Mouse (Mus musculus): ENCODE data around the gene Ski.

DNA sequence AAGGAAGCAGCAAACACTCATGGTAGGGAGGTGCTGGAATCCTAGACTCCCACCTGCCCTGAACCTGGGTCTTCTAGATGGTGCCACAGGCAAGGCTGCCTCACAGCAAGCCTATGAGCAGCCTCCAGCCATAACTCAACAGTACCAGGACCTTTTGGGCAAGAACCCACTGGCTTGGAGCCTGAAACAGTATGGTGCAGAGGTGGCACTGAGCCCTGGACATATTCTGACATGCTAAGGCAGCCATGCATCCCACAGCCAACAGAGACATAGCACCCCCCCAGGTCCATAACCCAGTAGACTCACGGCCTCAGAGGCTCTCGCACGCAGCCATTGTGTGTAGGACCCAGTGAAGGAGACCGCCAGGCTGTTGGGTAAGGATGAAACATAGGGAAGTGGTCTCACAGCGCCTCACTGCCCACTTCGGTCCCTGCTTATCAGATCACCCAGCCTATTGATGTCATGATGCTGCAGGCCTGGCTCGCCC is 87.7 kb downstream of the Ski start:
- no peak for TF ChIP-seq CTCF (IDR thresholded peaks at IDR 0.05; ENCODE audit: insufficient read depth, low read length)
- no peak for TF ChIP-seq POLR2A (IDR thresholded peaks at IDR 0.05; ENCODE audit: borderline replicate concordance, extremely low read depth, low read depth, low read length)

All from lung, adult 2 months (tissue).